Mouse (Mus musculus): ENCODE measurements at regions not wholly inside any gene's neighbourhood (a gene's known extent, or its start where the extent isn't known, plus 50 kb on each side); places are given as distances from the start of the nearest gene placed in this dataset.

DNA sequence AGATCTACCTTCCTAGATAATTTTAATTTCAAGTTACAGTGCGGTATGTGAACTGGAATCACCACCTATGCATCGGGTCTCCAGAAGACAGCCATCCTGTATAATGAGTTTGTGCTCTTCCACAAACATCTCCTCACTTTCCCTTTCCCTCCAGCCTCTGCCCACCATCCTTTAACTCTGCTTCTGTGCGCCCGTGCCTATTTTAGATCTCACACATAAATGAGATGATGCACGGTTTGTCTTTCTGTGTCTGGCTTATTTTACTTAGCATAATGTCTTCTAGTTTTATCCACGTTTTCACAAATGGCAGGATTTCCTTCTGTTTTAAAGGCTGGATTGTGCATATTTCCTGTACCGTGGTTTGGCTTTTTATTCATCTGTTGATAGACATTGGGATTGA, 227.8 kb upstream of the Podxl start:
- no peak for TF ChIP-seq CTCF (IDR thresholded peaks at IDR 0.05; ENCODE audit: low read depth)
- TF ChIP-seq EP300 (IDR thresholded peaks at IDR 0.05; ENCODE audit: low read depth): no peak
